In genomic region chr17:74995266-74995665, GRCm38 (mm10) we compare ENCODE assay signal across 21 mouse cellular contexts. TPM values are rescaled to one million over a fixed set of nuclear protein-coding genes. Genes with fewer than 3 reads are reported as not detected.
DNase-seq lines count a peak whose midpoint lies in the region; ATAC-seq and TF ChIP-seq lines count a peak whose summit lies in the region.
"Had no signal": no experiment of that assay in that cellular context is flagged by ENCODE, and none has a peak within 500 bp of the region (broad histone marks: within the 10 kb centered on the region; RNA-seq: fewer than 3 reads in every experiment).

No protein-coding gene starts in this region.

- no peak for ATAC-seq in heart, postnatal 0 days (ENCODE audit: insufficient read depth, low read depth)
- no peak for ATAC-seq in embryonic facial prominence, embryonic 11.5 days (replicated peaks; ENCODE audit: insufficient number of reproducible peaks, low FRiP score, low TSS enrichment, low read depth)
- 0 out of 2 replicates have a peak, but pooled peaks have one; percentile 28 for ATAC-seq in limb, embryonic 12.5 days (ENCODE audit: insufficient number of reproducible peaks, insufficient read depth, low FRiP score, low TSS enrichment, low read depth)
- no peak for ATAC-seq in intestine, embryonic 16.5 days
- ATAC-seq: forebrain, embryonic 13.5 days had no signal

- no peak for TF ChIP-seq EP300 in heart, postnatal 0 days (IDR thresholded peaks at IDR 0.05; ENCODE audit: low read depth)

- DNase-seq in heart, embryonic 10.5 days (ENCODE audit: low spot score), result no peak
- DNase-seq in heart, adult 18-20 months, result no peak
- no peak for DNase-seq in heart, postnatal 0 days (ENCODE audit: low spot score)
- no peak for DNase-seq in heart, postnatal 4 days
- no peak for DNase-seq in embryonic facial prominence, embryonic 11.5 days (ENCODE audit: low spot score)
- DNase-seq in gastrocnemius, postnatal 4 days (ENCODE audit: low spot score in 2 of 2), result no peak
- DNase-seq: adrenal gland, postnatal 25 days; cerebellum, adult 11-12 months; cerebellum, postnatal 14 days; gastrocnemius, postnatal 14 days; kidney, postnatal 4 days; lung, adult 18-20 months; lung, postnatal 14 days; right cerebral cortex, postnatal 4 days had no signal

- H3K9me3 ChIP-seq in heart, embryonic 10.5 days, result no peaks in the 10 kb centered on the region
- no peaks in the 10 kb centered on the region; the same call in 1 of the 2 replicates for H3K9me3 ChIP-seq in heart, postnatal 0 days (replicated peaks; ENCODE audit: control insufficient read depth, low read length)
- H3K9me3 ChIP-seq in embryonic facial prominence, embryonic 11.5 days (replicated peaks; ENCODE audit: control insufficient read depth, low read length), result no peaks in the 10 kb centered on the region
- H3K9me3 ChIP-seq in limb, embryonic 12.5 days, result peaks cover under 1% of the 10 kb centered on the region; the same call in 1 of the 2 replicates
- no peaks in the 10 kb centered on the region for H3K9me3 ChIP-seq in intestine, embryonic 16.5 days (ENCODE audit: control insufficient read depth, low read length)
- H3K9me3 ChIP-seq: forebrain, embryonic 13.5 days; hindbrain, embryonic 12.5 days; intestine, embryonic 15.5 days had no signal

- WGBS in heart, embryonic 10.5 days, result 50% methylated on average over 3 of the region's 3 CpGs
- 47% methylated on average over 3 of the region's 3 CpGs for WGBS in heart, postnatal 0 days
- WGBS in embryonic facial prominence, embryonic 11.5 days, result 20% methylated on average over 3 of the region's 3 CpGs
- WGBS in limb, embryonic 12.5 days, result 13% methylated on average over 3 of the region's 3 CpGs
- WGBS in intestine, embryonic 16.5 days, result 73% methylated on average over 3 of the region's 3 CpGs

- H3K27me3 ChIP-seq in heart, embryonic 10.5 days (ENCODE audit: insufficient read depth, poor library complexity, severe bottlenecking), result no peaks in the 10 kb centered on the region
- H3K27me3 ChIP-seq in heart, postnatal 0 days (ENCODE audit: control insufficient read depth, insufficient read depth, low read length), result no peaks in the 10 kb centered on the region
- H3K27me3 ChIP-seq in embryonic facial prominence, embryonic 11.5 days (ENCODE audit: control insufficient read depth, insufficient read depth, low read length), result no peaks in the 10 kb centered on the region
- H3K27me3 ChIP-seq in limb, embryonic 12.5 days, result no peaks in the 10 kb centered on the region
- no peaks in the 10 kb centered on the region for H3K27me3 ChIP-seq in intestine, embryonic 16.5 days (replicated peaks; ENCODE audit: control insufficient read depth, insufficient read depth, low read length)
- H3K27me3 ChIP-seq: CH12.LX; forebrain, embryonic 13.5 days; hindbrain, embryonic 12.5 days; intestine, embryonic 15.5 days; kidney, embryonic 15.5 days had no signal

- H3K36me3 ChIP-seq in heart, embryonic 10.5 days, result no peaks in the 10 kb centered on the region
- H3K36me3 ChIP-seq in heart, postnatal 0 days (replicated peaks; ENCODE audit: control insufficient read depth, insufficient read depth, low read length), result no peaks in the 10 kb centered on the region
- no peaks in the 10 kb centered on the region for H3K36me3 ChIP-seq in embryonic facial prominence, embryonic 11.5 days (replicated peaks; ENCODE audit: control insufficient read depth, insufficient read depth, low read depth, low read length)
- H3K36me3 ChIP-seq in limb, embryonic 12.5 days, result no peaks in the 10 kb centered on the region
- H3K36me3 ChIP-seq in intestine, embryonic 16.5 days (ENCODE audit: control insufficient read depth, insufficient read depth, low read length), result no peaks in the 10 kb centered on the region
- H3K36me3 ChIP-seq: hindbrain, embryonic 12.5 days; intestine, embryonic 15.5 days; kidney, embryonic 15.5 days had no signal

- H3K27ac ChIP-seq in heart, embryonic 10.5 days, result peak overlapping the region; percentile 90
- H3K27ac ChIP-seq in heart, postnatal 0 days (ENCODE audit: low read depth), result 0 out of 2 replicates have a peak overlapping the region, but pooled peaks have one; percentile 73
- H3K27ac ChIP-seq in embryonic facial prominence, embryonic 11.5 days (replicated peaks; ENCODE audit: low read depth, low read length), result peak overlapping the region; percentile 82; the same call in 1 of the 2 replicates
- peak overlapping the region; percentile 98 for H3K27ac ChIP-seq in limb, embryonic 12.5 days
- no peak overlapping the region for H3K27ac ChIP-seq in intestine, embryonic 16.5 days (ENCODE audit: low read length)
- H3K27ac ChIP-seq: forebrain, embryonic 13.5 days had no signal

- H3K9ac ChIP-seq in heart, postnatal 0 days (replicated peaks; ENCODE audit: low read depth, low read length), result no peak overlapping the region
- H3K9ac ChIP-seq in embryonic facial prominence, embryonic 11.5 days (replicated peaks; ENCODE audit: low read length), result no peak overlapping the region; the same call in 1 of the 2 replicates
- H3K9ac ChIP-seq in limb, embryonic 12.5 days (replicated peaks), result no peak overlapping the region; the same call in 1 of the 2 replicates
- H3K9ac ChIP-seq in intestine, embryonic 16.5 days (ENCODE audit: low read depth, low read length), result no peak overlapping the region
- H3K9ac ChIP-seq: forebrain, embryonic 13.5 days; hindbrain, embryonic 12.5 days had no signal

- no peak overlapping the region for H3K4me3 ChIP-seq in heart, embryonic 10.5 days
- no peak overlapping the region for H3K4me3 ChIP-seq in heart, postnatal 0 days (ENCODE audit: low read depth, low read length)
- H3K4me3 ChIP-seq in embryonic facial prominence, embryonic 11.5 days (ENCODE audit: low read depth, low read length), result no peak overlapping the region
- H3K4me3 ChIP-seq in limb, embryonic 12.5 days (replicated peaks), result no peak overlapping the region
- no peak overlapping the region for H3K4me3 ChIP-seq in intestine, embryonic 16.5 days (ENCODE audit: low read length)
- H3K4me3 ChIP-seq: hindbrain, embryonic 12.5 days; intestine, embryonic 15.5 days had no signal

- H3K4me1 ChIP-seq in heart, embryonic 10.5 days, result peaks cover 26% of the 10 kb centered on the region
- H3K4me1 ChIP-seq in heart, postnatal 0 days (ENCODE audit: control insufficient read depth, insufficient read depth), result peaks cover 12% of the 10 kb centered on the region; the same call in 1 of the 2 replicates
- H3K4me1 ChIP-seq in embryonic facial prominence, embryonic 11.5 days (ENCODE audit: control insufficient read depth, insufficient read depth, low read length), result no peaks in the 10 kb centered on the region
- H3K4me1 ChIP-seq in limb, embryonic 12.5 days (replicated peaks), result peaks cover 52% of the 10 kb centered on the region
- peaks cover 9% of the 10 kb centered on the region; the same call in 1 of the 2 replicates for H3K4me1 ChIP-seq in intestine, embryonic 16.5 days (ENCODE audit: control insufficient read depth, insufficient read depth, low read length)

- H3K4me2 ChIP-seq in heart, postnatal 0 days (ENCODE audit: low read depth, low read length), result no peak overlapping the region
- no peak overlapping the region for H3K4me2 ChIP-seq in embryonic facial prominence, embryonic 11.5 days (ENCODE audit: low read depth, low read length)
- peak overlapping the region; percentile 53 for H3K4me2 ChIP-seq in limb, embryonic 12.5 days
- H3K4me2 ChIP-seq in intestine, embryonic 16.5 days (ENCODE audit: low read depth, low read length), result no peak overlapping the region

- no peak for TF ChIP-seq CTCF in heart, postnatal 0 days (IDR thresholded peaks at IDR 0.05; ENCODE audit: low read depth)

RNA-seq across cellular contexts. Expression of gene Ltbp1, which starts 10.1 kb away (rescaled TPM):
- 29.7 and 34.2 TPM in 2 replicates for polyA plus RNA-seq in heart, embryonic 10.5 days (2016; fragmentation: Nextera tagmentation; extraction: Ambion mirVana)
- total RNA-seq in heart, adult 18-20 months (2021), result 10 to 100 TPM; 38.5 to 43.3 TPM
- 43.0 and 72.9 TPM in 2 replicates for total RNA-seq in heart, postnatal 0 days (2014; rRNA removed; ENCODE audit: low replicate concordance)
- polyA plus RNA-seq in heart, postnatal 0 days (2015; fragmentation: Nextera tagmentation; extraction: Ambion mirVana), result 11.7 and 11.8 TPM in 2 replicates
- total RNA-seq in heart, postnatal 4 days (2021), result 10 to 100 TPM; 63.8 to 67.0 TPM
- 14.2 and 16.8 TPM in 2 replicates for polyA plus RNA-seq in embryonic facial prominence, embryonic 11.5 days (2014; fragmentation: Nextera tagmentation; extraction: Ambion mirVana)
- polyA plus RNA-seq in limb, embryonic 12.5 days (2016; fragmentation: Nextera tagmentation; extraction: Ambion mirVana), result 43.8 and 52.8 TPM in 2 replicates
- 10 to 100 TPM; 36.2 to 37.0 TPM for total RNA-seq in gastrocnemius, postnatal 4 days (2021)
- 12.2 and 13.6 TPM in 2 replicates for polyA plus RNA-seq in intestine, embryonic 16.5 days (2015; fragmentation: Nextera tagmentation; extraction: Ambion mirVana)
